Mouse (Mus musculus) stomach, embryonic 14.5 days (tissue): ENCODE measurements around the gene Kbtbd4. TPM values are rescaled to one million over a fixed set of nuclear protein-coding genes. Genes with fewer than 3 reads are reported as not detected.

Experiments used
- ATAC-seq: fragments of 200-750 bp; cut with Nextera tagmentation; 2 replicates; pipeline ENCODE4 v1.8.0; 2017; ENCODE audit warnings: low read depth, moderate TSS enrichment; ENCODE audit not compliant: insufficient number of reproducible peaks, insufficient read depth, low FRiP score
- H3K27ac ChIP-seq: fragments of 300-500 bp; sonication (generic); 2 replicates; pipeline ENCODE4 v1.5.1; 2014; ENCODE audit warnings: mild to moderate bottlenecking, low read length, moderate library complexity, mixed read lengths
- H3K27me3 ChIP-seq: fragments of 300-500 bp; sonication (generic); 2 replicates; pipeline ENCODE4 v1.6.1; 2014; ENCODE audit warnings: low read length, control low read depth, mixed read lengths; ENCODE audit not compliant: control insufficient read depth, insufficient read depth
- H3K36me3 ChIP-seq: fragments of 300-500 bp; sonication (generic); 2 replicates; pipeline ENCODE4 v1.6.1; 2014; ENCODE audit warnings: mild to moderate bottlenecking, control low read depth, low read length, moderate library complexity, mixed read lengths; ENCODE audit not compliant: control insufficient read depth, insufficient read depth
- H3K4me1 ChIP-seq: fragments of 300-500 bp; sonication (generic); 2 replicates; pipeline ENCODE4 v1.6.1; 2014; ENCODE audit warnings: low read length, control low read depth, mixed read lengths; ENCODE audit not compliant: control insufficient read depth, insufficient read depth
- H3K4me2 ChIP-seq: fragments of 300-500 bp; sonication (generic); replicated peaks from 2 replicates; pipeline ENCODE4 v1.6.1; 2014; ENCODE audit warnings: low read depth, low read length, control low read depth
- H3K4me3 ChIP-seq: fragments of 300-500 bp; sonication (generic); 2 replicates; pipeline ENCODE4 v1.5.1; 2014; ENCODE audit warnings: low read depth, low read length, control low read depth
- H3K9ac ChIP-seq: fragments of 300-500 bp; sonication (generic); replicated peaks from 2 replicates; pipeline ENCODE4 v1.6.1; 2014; ENCODE audit warnings: low read depth, mild to moderate bottlenecking, control low read depth, low read length, moderate library complexity, mixed read lengths
- H3K9me3 ChIP-seq: fragments of 300-500 bp; sonication (generic); 2 replicates; pipeline ENCODE4 v1.6.1; 2016; ENCODE audit warnings: low read depth, low read length, control low read depth; ENCODE audit not compliant: control insufficient read depth
- WGBS: fragments of 180-500 bp; shearing (Covaris S2); extraction: QIAGEN DNeasy Blood & Tissue Kit; methylation state at CpG from one replicate; pipeline ENCODE4 v1.1.7; 2014; 5-methylcytosine and 5-hydroxymethylcytosine counted together
- polyA plus RNA-seq: library from polyadenylated mRNA; unstranded; fragments of >200 nt; fragmentation: Nextera tagmentation; extraction: Ambion mirVana; gene quantifications from 2 replicates; pipeline ENCODE4 v1.2.1, GENCODE M21; 2014

Gene Kbtbd4
- polyA plus RNA-seq, 1 experiment from 2014 or later, result 30.3 TPM

DNA sequence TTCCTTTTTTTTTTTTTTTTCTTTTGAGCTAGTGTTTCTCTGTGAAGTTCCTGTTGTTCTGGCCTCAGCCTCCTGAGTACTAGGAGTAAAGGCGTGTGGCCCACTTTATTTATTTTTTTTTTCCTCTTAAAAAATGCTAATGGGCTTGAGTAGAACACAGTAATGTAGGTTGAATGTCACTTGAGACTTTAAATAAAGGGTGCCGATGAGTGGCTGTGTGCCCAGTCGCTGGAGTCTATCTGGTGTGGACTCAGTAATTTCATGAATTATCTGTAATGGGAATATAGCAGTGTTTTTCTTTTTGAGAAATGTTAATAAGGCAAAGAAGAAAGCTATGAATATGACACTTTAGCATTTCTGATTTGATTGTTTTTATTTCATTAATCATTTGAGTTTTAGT lies 48.9 kb downstream of the Kbtbd4 start:
- Histone ChIP-seq H3K4me3 (no peak overlapping the region), H3K4me2 (no peak overlapping the region), H3K27me3 (no peaks in the 10 kb centered on the region), H3K9ac (no peak overlapping the region), H3K36me3 (no peaks in the 10 kb centered on the region), H3K9me3 (no peaks in the 10 kb centered on the region), H3K27ac (no peak overlapping the region), H3K4me1 (no peaks in the 10 kb centered on the region)
- ATAC-seq, result no peak
- WGBS, result 68% methylated on average over 3 of the region's 3 CpGs

DNA sequence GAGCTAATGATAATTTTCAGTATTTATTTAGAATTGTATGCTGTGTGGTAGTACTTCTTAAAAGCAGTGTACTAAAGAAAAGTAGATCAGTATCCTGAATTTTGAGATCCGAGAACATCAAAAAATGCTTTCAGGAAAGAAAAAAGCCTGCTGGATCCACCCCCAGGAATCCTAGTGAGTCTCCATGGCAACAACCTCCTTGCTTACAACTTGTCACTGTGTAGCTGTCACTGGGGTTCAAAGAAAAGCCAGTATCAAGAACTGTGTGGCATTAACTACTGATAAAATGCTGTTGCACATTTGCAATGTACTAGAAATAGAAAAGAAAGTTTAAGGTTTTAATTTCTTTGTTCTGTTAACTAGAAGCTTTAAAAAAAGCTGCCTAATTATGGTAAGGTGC lies 51.5 kb downstream of the Kbtbd4 start:
- Histone ChIP-seq H3K4me3 (no peak overlapping the region), H3K4me1 (no peaks in the 10 kb centered on the region), H3K27me3 (no peaks in the 10 kb centered on the region), H3K9ac (no peak overlapping the region), H3K4me2 (no peak overlapping the region), H3K9me3 (no peaks in the 10 kb centered on the region), H3K36me3 (no peaks in the 10 kb centered on the region), H3K27ac (no peak overlapping the region)
- no peak for ATAC-seq
- WGBS, result 41% methylated on average over 1 of the region's 1 CpGs

DNA sequence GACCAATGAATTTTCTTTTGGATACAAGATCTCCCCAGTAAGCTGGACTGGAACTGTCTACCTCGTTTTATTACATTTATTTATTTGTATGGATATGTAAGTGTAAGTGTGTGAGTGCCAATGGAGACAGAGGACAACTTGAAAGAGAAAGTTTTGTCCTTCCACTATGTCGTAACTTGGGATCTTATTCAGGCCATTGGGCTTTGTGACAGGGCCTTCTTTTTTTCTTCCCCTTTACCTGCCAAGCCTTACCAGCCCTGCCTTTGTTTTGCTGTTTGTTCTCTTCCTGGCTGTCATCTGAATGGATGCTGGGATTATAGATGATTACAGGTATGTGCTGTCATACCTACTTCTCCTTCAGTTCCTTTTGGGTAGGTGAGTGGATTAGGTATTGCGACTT lies 54.3 kb downstream of the Kbtbd4 start:
- no peaks in the 10 kb centered on the region for H3K9me3 ChIP-seq
- no peaks in the 10 kb centered on the region for H3K27me3 ChIP-seq
- H3K4me3 ChIP-seq, result no peak overlapping the region
- H3K36me3 ChIP-seq, result no peaks in the 10 kb centered on the region
- 80% methylated on average over 3 of the region's 3 CpGs for WGBS
- no peaks in the 10 kb centered on the region for H3K4me1 ChIP-seq
- H3K27ac ChIP-seq, result no peak overlapping the region
- no peak for ATAC-seq
- H3K9ac ChIP-seq, result no peak overlapping the region
- no peak overlapping the region for H3K4me2 ChIP-seq

DNA sequence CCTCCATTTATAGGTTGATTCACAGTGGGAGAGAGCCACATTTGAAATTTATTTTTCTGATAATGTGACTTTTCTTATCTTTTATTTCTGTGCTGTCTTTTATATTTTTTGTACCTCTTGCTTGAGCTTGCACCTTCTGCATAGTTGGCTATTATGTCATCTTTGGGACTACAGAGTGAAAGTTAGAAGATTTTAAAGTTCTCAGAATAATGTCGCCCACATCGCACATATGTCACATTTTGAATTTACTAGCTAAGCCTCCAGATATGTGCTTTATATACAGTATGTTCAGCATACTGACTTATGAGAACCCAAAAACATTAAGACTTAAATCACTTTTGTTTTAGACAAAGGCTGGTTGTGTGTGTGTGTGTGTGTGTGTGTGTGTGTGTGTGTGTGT lies 55.5 kb downstream of the Kbtbd4 start:
- 82% methylated on average over 2 of the region's 2 CpGs for WGBS
- Histone ChIP-seq H3K36me3 (no peaks in the 10 kb centered on the region), H3K4me3 (no peak overlapping the region), H3K27ac (no peak overlapping the region), H3K4me1 (peaks cover 7% of the 10 kb centered on the region), H3K4me2 (no peak overlapping the region), H3K9ac (no peak overlapping the region), H3K9me3 (no peaks in the 10 kb centered on the region), H3K27me3 (no peaks in the 10 kb centered on the region)
- no peak for ATAC-seq

Other genes with a start within 250 kb of the Kbtbd4 start
- gene Nup160, start 227.5 kb upstream of the Kbtbd4 start, polyA plus RNA-seq, result 50.3 and 55.7 TPM in 2 replicates
- 103 and 112 TPM in 2 replicates for gene Fnbp4, start 159.4 kb upstream of the Kbtbd4 start, polyA plus RNA-seq
- gene Agbl2, start 122.0 kb upstream of the Kbtbd4 start, polyA plus RNA-seq, result 0.57 and 0.68 TPM in 2 replicates
- gene Mtch2, start 57.6 kb upstream of the Kbtbd4 start, polyA plus RNA-seq, result 226 and 234 TPM in 2 replicates
- gene C1qtnf4, start 18.9 kb upstream of the Kbtbd4 start, polyA plus RNA-seq, result 10.8 and 12.9 TPM in 2 replicates
- gene Ndufs3, start 87 bp downstream of the Kbtbd4 start, polyA plus RNA-seq, result 216 and 220 TPM in 2 replicates
- 71.0 and 75.1 TPM in 2 replicates for gene Celf1, start 35.6 kb downstream of the Kbtbd4 start, polyA plus RNA-seq
- gene Rapsn, start 130.9 kb downstream of the Kbtbd4 start, polyA plus RNA-seq, result 1.3 and 1.6 TPM in 2 replicates
- 302 and 313 TPM in 2 replicates for gene Psmc3, start 149.3 kb downstream of the Kbtbd4 start, polyA plus RNA-seq
- gene Slc39a13, start 165.7 kb downstream of the Kbtbd4 start, polyA plus RNA-seq, result 42.8 and 45.8 TPM in 2 replicates
- 6.0 and 6.1 TPM in 2 replicates for gene Spi1, start 177.7 kb downstream of the Kbtbd4 start, polyA plus RNA-seq
- 0.35 and 0.42 TPM in 2 replicates for gene Mybpc3, start 213.4 kb downstream of the Kbtbd4 start, polyA plus RNA-seq